Mouse (Mus musculus) embryo, embryonic 10.5 days (tissue): ENCODE measurements at regions not wholly inside any gene's neighbourhood (a gene's known extent, or its start where the extent isn't known, plus 50 kb on each side); places are given as distances from the start of the nearest gene placed in this dataset.

ENCODE experiments used
- DNase-seq: peaks from one replicate; pipeline ENCODE4 v3.0.0-alpha.2; 2015; ENCODE audit warnings: low spot score

- no peak for DNase-seq
These were observed 141.1 kb upstream of the Plxnc1 start for GRCm38 (mm10) chr10:95085688-95086268.

DNA sequence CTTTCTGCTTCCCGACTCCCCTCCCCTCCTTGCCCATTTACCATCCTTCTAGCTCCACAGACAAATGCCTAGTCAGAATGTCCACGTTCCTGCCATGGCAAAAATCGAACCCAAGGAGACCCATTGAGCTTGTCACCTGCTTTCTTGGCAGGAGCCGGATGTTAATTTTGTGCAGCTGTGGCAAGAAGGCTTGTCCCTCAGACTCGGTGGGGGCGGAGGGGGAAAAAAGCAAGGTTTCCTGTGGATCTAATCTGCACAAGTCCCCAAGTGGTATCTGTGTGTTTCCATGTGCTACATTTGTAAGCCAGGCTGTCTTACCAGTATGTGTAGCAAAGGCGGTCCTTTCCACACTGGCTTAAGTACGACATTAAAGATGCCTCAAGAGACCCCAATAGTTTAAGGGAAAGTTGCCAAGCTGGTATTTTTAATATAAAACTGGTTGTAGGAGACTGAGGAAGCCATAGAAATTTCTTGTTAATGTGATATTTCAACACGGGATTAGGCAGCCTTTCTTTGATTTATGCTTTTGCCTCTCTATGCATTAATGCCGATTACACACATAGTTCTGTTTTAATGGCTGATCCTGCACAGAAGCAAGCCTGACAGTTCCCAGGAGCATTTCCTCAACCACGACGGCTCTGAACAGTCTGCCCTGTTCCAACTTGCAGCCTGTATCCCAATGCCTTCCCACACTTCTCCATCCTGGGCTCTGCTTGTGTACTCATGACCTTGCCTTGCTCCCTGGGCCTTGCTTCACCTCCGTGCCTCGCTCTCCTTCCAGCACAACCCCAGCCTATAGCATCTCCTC, 138.9 kb upstream of the Plxnc1 start:
- DNase-seq, result no peak

DNA sequence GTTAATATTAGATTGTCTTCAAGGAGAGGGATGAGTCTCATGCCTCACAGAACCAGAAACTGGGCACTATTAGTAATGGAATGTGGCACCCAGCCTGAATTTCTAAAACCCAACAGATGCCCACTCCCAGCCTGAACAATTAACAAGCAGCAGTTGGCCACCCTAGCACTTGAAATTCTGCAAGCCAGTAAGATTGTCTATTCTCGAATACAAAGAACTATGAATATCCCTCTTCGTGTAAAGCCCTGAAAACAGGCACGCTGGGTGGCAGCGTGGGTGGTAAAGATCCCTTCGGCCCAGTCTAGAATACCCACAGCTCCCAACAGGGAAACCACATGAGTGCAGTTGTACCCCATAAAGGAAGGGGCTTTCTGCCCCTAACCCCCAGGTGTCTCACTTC, 138.0 kb upstream of the Plxnc1 start:
- no peak for DNase-seq

DNA sequence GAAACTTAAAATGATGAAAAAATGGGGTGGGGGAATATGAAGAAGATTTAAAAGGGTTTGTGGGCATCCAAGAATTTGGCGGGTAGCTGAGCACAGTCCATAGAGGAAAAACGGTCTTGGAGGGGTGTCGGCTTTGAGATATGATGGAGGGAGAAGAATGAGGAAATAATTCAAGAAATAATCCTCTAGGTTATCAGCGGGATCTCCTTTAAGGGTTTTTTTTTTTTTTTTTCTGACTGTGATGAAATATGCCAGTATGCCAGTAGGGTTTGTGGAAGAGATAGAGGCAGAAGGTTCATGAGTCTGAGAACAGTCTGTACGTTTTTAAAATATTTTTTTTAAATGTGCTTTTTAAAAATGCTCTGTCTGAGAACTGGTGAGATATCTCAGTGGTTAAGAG, 135.3 kb upstream of the Plxnc1 start:
- no peak for DNase-seq

- no peak for DNase-seq
These were observed 131.8 kb upstream of the Plxnc1 start for GRCm38 (mm10) chr10:95076421-95076820.

GRCm38 (mm10) chr10:95075897-95076296, 131.3 kb upstream of the Plxnc1 start:
- DNase-seq, result no peak

DNA sequence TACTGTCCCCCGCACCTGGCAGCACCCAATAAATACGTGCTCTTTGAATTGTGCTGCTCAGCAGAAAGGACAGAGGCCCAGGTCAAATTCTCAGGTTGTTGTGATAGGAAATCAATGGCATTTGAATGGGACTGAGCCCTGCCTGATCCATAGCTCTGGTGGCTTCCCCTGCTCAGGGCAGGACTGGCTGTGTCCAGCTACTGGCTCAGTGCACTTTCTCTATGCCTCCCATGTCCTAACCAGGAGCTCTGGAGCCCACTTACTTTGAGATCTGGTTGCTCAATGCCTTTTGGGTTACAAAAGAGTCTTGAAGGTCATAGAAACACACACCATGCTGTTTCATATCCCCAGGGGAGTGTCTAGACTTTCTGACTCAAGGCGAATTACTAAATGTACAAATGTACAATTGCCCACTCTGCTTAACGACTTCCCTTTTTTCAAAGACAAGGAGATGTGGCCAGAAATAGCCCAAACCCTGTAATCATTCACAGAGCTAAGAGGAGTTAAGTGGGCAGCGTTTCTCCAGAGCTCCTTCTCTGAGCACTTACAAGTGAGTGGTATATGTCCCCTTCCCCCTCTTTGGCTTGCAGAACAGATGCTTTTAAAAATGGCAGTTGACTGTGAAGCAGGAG, 130.4 kb upstream of the Plxnc1 start:
- no peak for DNase-seq

- DNase-seq, result no peak
These were observed 129.7 kb upstream of the Plxnc1 start for GRCm38 (mm10) chr10:95074381-95074780.

DNA sequence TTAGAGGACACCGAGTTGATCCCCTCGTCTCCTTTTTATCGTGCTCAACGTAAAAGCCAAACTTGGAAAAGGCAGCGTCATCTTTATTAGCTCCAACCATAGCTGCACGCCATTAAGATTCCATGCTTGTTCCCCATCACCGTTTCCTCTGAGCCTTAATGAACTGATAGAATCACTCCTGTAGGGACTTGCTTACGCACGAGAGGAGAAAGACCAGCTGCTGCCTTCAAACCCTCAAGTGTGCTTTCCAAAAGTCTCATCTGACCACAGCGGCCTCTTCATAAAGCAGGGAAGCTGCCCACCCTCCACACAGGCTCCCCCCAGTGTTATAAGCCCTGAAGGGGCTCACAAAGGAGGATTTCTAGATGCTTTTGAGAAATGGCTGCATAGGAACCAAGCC, 123.3 kb upstream of the Plxnc1 start:
- no peak for DNase-seq

DNA sequence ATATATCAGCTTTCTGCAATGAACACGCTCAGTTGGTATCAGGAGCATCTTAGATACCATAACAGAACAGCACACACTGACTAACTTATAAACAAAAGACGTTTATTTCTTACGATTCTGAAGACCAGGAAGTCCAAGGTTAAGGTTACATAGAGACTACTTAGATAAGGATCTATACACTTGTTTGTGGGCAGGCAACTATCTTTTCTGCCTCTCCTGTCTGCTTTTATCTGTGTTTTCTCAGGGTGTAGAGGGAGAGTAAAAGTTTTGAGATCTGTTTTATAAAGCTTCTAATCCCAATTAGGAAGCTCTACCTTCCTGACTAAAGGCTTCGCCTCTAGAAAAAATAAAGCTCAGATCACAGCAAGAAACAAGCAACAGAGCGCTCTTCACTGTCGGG, 122.1 kb upstream of the Plxnc1 start:
- no peak for DNase-seq

- DNase-seq, result peak; percentile 15
These were observed 115.0 kb upstream of the Plxnc1 start for GRCm38 (mm10) chr10:95059486-95060091.

DNA sequence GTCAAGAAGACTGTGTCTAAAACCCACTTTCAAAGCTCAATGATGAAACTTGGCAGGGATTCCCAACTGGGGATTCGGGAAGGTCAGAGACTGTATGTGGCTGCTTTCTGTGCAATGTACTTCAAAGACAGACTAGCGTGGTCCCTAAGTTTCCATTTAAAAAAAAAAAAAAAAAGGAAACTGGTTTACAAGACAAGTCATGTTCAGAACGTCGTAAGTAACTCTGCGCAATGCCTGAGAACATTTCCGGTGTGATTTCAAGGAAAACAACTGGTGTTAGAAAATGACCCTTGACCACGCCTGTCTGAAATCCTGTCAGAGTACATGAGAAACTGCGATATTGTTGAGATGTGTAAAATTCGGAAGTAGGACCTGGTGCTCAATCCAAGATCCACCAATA, 114.4 kb upstream of the Plxnc1 start:
- DNase-seq, result no peak

- no peak for DNase-seq
These were observed 112.5 kb upstream of the Plxnc1 start for GRCm38 (mm10) chr10:95057051-95057714.

DNA sequence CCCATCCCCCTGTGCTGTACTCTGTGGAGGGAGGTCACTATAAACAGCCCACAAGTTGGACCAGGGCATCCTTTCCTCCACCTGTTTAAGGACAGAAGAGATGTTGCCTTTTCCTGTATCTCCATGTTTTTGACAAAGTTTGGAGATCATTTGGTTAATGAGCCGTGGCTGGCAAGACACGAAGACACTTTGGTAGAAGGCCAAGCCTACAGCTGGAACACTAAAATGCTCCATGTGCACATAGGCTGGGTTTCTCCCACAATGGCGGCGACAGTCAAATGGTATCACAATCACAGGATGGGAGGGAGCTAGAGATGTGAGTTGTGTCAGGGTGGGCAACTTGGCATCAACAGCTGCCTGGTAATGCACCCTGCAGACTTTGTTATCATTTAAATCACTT, 111.9 kb upstream of the Plxnc1 start:
- no peak for DNase-seq

DNA sequence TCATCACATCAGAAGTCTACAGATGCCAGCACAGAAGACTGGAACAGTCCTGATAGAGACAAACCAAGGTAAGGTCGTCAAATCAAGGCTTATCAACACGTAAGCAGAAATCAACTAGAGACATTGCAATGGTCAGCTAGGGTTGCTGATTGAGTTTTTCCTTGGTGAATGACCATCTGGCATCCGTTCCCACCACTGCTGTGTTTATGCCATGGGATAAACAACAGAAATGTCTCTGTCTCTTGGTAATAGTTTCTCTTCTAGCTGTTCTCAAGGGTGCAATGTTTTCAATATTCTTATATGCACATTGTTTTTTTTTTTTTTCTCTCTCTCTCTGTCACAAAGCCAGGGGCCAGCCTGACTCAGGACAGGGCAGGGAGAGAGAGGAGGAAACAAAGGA, 110.2 kb upstream of the Plxnc1 start:
- no peak for DNase-seq

GRCm38 (mm10) chr10:95048790-95049189, 104.2 kb upstream of the Plxnc1 start:
- DNase-seq, result no peak

DNA sequence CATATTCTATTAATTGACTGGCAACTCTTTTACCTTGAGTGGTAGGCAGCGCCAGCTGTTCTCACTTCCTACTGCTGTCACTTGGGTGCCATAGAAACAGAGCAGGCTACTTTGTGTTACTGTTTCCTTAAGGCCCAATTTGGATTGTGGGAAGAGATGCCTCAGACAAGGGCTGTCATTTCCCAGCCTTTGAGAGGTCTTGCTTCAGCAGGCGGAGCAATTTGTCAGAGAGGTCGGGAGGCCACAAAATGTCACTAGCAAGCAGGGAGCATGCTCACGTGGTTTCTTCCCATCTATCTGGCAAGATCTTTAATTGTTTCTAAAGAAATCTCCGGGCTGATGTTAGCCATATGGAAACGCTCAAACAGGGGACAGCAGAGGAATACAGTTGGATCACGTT, 99.3 kb upstream of the Plxnc1 start:
- peak; percentile 53 for DNase-seq

- DNase-seq, result no peak
These were observed 95.7 kb upstream of the Plxnc1 start for GRCm38 (mm10) chr10:95040258-95040895.

DNA sequence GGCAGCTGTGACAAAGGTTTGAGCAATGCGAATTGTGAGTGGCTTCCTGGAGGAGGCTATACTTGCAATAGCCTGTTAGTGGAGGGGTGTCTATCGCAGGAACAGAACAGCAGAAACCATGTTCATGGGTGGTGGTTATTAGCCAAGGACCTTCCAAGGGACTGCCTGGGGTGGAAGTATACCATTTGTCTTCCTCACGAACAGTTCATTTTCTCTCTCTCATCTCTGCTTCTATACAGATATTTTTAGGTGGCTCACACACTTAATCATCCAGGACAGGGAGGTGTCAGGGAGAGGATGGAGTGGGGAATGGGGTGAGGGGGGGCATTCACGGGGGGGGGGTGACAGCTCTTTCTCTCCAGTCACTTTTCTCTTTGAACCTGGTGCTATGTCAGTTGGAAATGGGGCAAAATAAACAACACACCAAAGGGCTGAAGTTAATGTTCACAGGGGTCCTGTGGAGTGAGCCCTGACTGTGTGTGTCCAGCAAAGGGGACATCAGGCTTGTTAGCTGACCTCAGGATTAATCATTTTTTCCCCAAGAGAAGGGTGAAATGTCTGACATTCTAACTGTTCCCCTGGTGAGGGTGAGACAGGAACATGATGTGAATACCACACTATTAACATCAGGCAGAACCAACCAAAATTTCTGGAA, 91.5 kb upstream of the Plxnc1 start:
- DNase-seq, result no peak

DNA sequence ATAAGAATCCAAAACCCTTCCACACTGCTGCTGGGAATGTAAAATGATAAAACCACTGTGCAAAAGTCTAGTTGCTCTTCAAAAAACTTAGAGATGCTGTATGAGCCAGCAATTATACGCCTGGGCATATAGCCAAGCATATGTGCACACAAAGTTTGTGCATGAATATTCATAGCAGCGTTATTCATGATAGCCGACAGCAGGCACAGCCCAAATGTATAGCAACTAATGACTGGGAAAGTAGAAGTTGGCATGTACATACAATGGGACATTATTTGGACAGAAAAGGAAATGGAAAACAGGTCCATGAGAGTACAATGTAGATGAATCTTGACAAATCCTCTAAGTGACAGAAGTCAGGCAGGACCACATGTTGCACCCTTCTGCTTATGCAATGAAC, 90.7 kb upstream of the Plxnc1 start:
- no peak for DNase-seq

DNA sequence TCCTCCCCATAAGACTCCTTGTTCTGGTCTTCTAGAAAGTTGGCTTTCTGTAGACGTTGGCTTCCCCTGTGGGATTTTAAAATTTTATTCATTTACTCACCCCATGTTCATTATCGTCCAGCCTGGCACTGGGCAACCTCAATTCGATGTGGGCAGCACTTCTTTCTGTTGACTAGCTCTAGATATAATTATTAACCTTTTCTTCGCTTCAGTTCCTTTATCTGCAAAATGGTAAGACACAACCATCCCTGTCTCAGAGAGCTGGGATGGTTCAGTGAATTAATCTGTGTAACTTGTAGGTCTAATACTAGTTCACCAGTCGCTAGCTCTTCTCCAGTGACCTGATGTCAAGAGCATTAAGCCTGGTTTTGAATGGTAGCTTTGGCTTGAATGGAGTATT, 89.9 kb upstream of the Plxnc1 start:
- DNase-seq, result no peak
